Mouse (Mus musculus): ENCODE data around the gene Gm8068.
"Not testable (repeated sequence)": the region's sequence is repeated elsewhere in the genome, so short reads cannot be mapped to it uniquely, and the experiment has no call there.

Gm8068 gene

DNA sequence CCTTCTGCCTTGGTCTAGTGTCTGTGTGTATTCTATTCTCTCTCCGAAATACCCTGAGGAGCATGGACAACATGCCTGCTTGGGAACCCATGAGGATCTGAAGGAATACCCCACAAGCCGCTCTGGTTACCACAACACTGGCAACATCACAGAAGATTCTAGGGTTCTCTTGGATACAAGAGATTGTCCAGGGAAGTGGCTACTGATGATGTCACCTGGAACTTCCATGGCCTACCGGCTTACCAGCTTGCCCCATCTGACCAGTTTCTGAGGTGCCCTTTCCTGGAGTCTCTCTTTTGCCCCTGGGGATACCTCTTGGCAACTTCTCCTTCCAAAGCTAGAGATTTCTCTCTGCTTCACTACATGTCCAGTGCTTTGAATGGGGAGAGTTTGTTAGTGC lies at the start of gene Gm8068:
TSS of gene Gm8068 (minus strand) at position 101 of the 400 bp plus-strand sequence.
- not testable (repeated sequence) for DNase-seq (ENCODE audit: low spot score)

GRCm38 (mm10) chr14:41750514-41750913 lies 48.8 kb upstream of the Gm8068 start, which contains the start of gene Gm7929:
Gene Gm7929, minus strand, starts transcription at chr14:41750614.
- DNase-seq (ENCODE audit: low spot score): not testable (repeated sequence)

DNA sequence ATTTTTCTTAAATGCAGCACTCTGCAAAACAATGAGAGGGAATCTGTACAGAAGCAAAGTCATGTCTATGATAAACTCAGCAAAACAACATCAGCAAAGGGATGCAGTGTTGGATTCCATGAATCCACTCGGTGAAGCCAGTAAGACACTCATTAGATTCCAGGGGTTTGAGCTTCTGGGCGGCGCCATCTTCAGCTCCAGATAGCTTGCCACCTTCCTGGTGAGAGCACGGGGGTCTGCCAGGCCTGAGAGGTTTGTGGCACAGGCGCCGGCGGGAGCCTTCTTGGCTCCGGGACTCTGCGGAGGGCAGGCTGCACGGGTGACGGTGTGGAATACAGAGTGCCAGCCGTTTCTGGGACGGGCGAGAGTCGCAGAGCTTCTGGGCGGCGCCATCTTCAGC lies 21.8 kb upstream of the Gm8068 start:
- not testable (repeated sequence) for DNase-seq (ENCODE audit: low spot score)

GRCm38 (mm10) chr14:41717180-41717579 lies 15.5 kb upstream of the Gm8068 start:
- DNase-seq (ENCODE audit: low spot score): not testable (repeated sequence)

DNA sequence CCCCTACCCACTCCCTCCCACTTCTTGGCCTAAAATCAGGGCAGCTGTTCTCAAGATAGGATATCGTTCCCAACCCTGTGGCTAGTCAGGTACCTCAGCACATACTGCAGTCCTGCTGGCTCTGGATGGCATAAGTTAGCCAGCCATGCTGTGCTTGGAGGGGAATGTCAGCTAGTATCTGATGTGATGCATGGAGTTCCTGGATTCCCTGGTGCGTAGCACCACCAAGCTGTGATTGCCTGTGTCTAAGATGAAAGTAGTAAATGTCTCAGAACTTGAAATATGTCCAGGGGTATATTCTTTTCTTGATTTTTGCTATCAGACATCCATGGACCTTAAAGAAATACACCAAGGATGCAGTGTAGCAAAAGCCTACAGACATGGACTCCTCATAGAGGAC lies 53.5 kb downstream of the Gm8068 start:
- not testable (repeated sequence) for DNase-seq (ENCODE audit: low spot score)
